Mouse (Mus musculus) olfactory bulb, adult 2 months (tissue): ENCODE measurements around the gene Mrpl33. TPM values are rescaled to one million over a fixed set of nuclear protein-coding genes. Genes with fewer than 3 reads are reported as not detected.
"Not testable (repeated sequence)": the region's sequence is repeated elsewhere in the genome, so short reads cannot be mapped to it uniquely, and the experiment has no call there.

Experiments
- H3K27ac ChIP-seq: fragments of 200-500 bp; 2 replicates; pipeline ENCODE4 v1.5.1; 2012; ENCODE audit warnings: low read depth, low read length; ENCODE audit not compliant: insufficient read depth
- H3K4me1 ChIP-seq: fragments of 200-500 bp; 2 replicates; pipeline ENCODE4 v1.6.1; 2012; ENCODE audit warnings: low read length; ENCODE audit not compliant: control insufficient read depth, insufficient read depth
- H3K4me3 ChIP-seq: fragments of 200-500 bp; 2 replicates; pipeline ENCODE4 v1.5.1; 2012; ENCODE audit warnings: mild to moderate bottlenecking, low read depth, low read length, moderate library complexity; ENCODE audit not compliant: insufficient read depth
- CTCF ChIP-seq: fragments of 200-500 bp; IDR thresholded peaks from 2 replicates; pipeline ENCODE4 v1.5.1; 2012; ENCODE audit warnings: low read depth, mild to moderate bottlenecking, low read length, moderate library complexity; ENCODE audit not compliant: insufficient read depth
- POLR2A ChIP-seq: fragments of 200-500 bp; IDR thresholded peaks from 2 replicates; pipeline ENCODE4 v1.6.1; 2012; ENCODE audit warnings: mild to moderate bottlenecking, low read depth, low read length, moderate library complexity; ENCODE audit not compliant: insufficient read depth
- WGBS: fragments of 180-500 bp; shearing (Covaris S2); methylation state at CpG from one replicate; pipeline ENCODE4 v1.1.7; 2018; 5-methylcytosine and 5-hydroxymethylcytosine counted together
- polyA plus RNA-seq: library from polyadenylated mRNA; stranded (reverse); fragments of >200 nt; gene quantifications from 2 replicates; pipeline ENCODE4 v1.2.4, GENCODE M21; 2012; ENCODE audit warnings: low replicate concordance; ENCODE audit not compliant: missing spikeins, insufficient read depth, insufficient read length

Gene Mrpl33
- polyA plus RNA-seq, 1 experiment: not detected

DNA sequence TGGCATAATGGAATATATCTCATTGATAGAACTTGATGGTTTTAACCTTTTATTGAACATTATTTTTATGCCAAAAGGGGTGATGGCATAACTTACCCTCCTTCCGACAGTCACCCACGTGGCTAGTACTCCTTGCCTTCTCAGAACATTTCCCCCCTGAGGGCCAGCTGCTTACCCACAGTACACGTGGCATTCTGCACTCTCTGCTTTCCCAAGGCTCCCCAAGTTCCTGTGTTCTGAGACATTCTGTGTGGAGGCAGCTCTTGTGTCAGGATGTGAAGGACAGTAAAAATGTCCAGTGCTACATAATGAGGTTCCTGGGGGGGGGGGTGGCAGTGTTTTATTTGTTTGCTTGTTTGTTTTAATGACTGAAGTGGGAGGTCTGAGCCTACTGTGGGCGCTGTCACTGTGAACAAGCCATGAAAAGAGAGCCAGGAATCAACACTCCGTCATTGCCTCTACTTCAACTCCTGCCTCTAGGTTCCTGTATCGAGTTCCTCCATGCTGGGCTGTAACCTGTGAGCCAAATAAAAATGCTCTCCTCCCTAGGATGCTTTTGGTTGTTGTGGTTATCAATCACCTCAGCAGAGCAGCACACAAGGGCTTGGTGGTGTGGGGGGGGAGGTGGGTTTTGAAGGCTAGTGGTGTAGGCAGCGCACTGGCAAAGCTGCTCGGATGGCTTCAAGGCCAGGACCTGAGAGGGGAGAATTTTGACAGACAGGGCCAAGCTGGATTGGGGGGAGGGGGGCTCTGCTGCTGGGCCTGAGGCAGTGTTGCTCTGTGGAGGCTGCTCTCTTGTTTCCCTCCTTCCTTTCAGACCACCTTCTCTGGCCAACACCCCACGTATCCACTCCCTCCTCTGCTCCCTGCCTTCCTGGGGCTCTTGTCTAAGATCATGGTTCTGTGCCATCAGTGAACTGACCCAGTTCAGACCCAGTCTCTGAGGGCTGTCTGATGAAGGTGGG lies 31.1 kb downstream of the Mrpl33 start:
- no peak overlapping the region for H3K4me3 ChIP-seq
- no peak for TF ChIP-seq POLR2A
- TF ChIP-seq CTCF: no peak
- H3K4me1 ChIP-seq: no peaks in the 10 kb centered on the region
- no peak overlapping the region for H3K27ac ChIP-seq
- WGBS: 80% methylated on average over 9 of the region's 9 CpGs

DNA sequence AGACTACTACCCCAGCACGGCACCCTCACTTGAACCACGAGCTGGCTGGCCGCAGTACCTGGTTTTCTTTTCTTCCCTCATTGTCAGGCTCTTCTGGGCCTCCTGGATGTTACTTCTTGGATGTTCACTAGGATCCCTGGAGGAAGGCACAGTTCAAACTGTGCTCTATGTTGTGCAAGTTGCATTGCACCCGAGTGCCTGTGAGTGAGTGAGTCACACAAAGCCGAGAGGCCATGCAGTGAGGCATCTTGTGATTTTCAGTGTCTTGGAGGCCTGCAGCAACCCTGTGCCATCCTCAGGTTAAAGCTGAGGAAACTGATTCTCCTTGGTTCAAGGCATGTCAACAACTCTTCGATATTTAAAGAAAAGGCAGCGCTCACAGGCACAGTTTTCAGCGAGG lies 31.8 kb downstream of the Mrpl33 start:
- no peaks in the 10 kb centered on the region for H3K4me1 ChIP-seq
- 89% methylated on average over 8 of the region's 8 CpGs for WGBS
- no peak overlapping the region for H3K27ac ChIP-seq
- TF ChIP-seq POLR2A: no peak
- TF ChIP-seq CTCF: no peak
- H3K4me3 ChIP-seq: no peak overlapping the region

DNA sequence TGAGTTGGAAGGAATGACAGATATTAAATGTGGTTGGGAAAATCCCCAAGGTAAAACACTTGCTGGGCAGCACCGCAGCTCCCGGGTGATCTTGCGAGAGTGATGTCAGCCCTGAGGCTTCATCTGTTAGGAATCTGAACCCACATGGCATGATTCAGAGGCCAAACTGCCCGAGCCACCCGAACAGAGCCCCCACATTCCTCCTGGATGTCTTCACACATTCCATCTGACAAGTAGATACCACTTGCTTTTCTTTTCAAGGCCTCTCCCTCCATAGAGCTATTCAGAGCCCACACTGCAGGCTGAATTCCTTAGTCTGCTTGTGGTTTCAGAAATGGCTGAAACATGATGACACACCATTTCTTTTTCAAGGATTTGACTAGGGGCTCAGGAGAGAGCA lies 33.3 kb downstream of the Mrpl33 start:
- WGBS: 68% methylated on average over 5 of the region's 5 CpGs

GRCm38 (mm10) chr5:31631169-31631568 lies 34.4 kb downstream of the Mrpl33 start:
- H3K27ac ChIP-seq, H3K4me3 ChIP-seq, H3K4me1 ChIP-seq: not testable (repeated sequence)
- WGBS: 97% methylated on average over 4 of the region's 4 CpGs

More for the DNA sequence above, 33.3 kb downstream of the Mrpl33 start:
- no peak overlapping the region for H3K27ac ChIP-seq
- no peaks in the 10 kb centered on the region for H3K4me1 ChIP-seq
- H3K4me3 ChIP-seq: no peak overlapping the region
- TF ChIP-seq POLR2A: no peak
- no peak for TF ChIP-seq CTCF

- TF ChIP-seq CTCF (no peak), POLR2A (no peak)
- Histone ChIP-seq H3K4me1 (no peaks in the 10 kb centered on the region; the same call in 1 of the 2 replicates), H3K4me3 (no peak overlapping the region), H3K27ac (no peak overlapping the region)
- WGBS: 89% methylated on average over 4 of the region's 4 CpGs
Observed at GRCm38 (mm10) chr5:31634161-31634560, 37.4 kb downstream of the Mrpl33 start.

GRCm38 (mm10) chr5:31634679-31635078 lies 37.9 kb downstream of the Mrpl33 start:
- Histone ChIP-seq H3K4me3 (no peak overlapping the region), H3K27ac (no peak overlapping the region), H3K4me1 (no peaks in the 10 kb centered on the region; the same call in 1 of the 2 replicates)
- TF ChIP-seq CTCF: no peak
- no peak for TF ChIP-seq POLR2A
- WGBS: 79% methylated on average over 5 of the region's 5 CpGs

GRCm38 (mm10) chr5:31636636-31637253 lies 40.0 kb downstream of the Mrpl33 start:
- Histone ChIP-seq H3K27ac (no peak overlapping the region), H3K4me3 (no peak overlapping the region), H3K4me1 (no peaks in the 10 kb centered on the region; the same call in 1 of the 2 replicates)
- WGBS: 65% methylated on average over 9 of the region's 9 CpGs
- TF ChIP-seq CTCF (no peak), POLR2A (no peak)

DNA sequence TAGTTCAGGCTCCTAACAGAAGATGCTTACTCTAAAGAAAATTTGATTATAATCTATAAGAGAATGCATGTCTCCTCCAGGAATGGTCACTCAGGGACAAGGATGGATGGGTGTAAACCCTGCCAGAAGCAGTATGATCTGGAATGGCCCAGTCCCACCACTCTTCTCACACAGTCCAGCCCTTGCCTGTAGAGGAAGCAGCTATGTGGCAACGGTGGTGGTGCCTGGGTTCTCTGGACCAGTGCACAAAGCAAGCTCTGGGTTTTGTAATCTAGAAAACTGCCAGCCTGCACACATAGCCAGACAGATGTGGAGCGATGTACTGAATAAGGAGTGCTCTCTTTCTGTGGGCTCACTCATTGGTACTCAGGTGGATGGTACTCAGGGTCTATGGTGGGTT lies 43.8 kb downstream of the Mrpl33 start:
- TF ChIP-seq POLR2A (no peak), CTCF (no peak)
- no peak overlapping the region for H3K27ac ChIP-seq
- WGBS: 90% methylated on average over 2 of the region's 2 CpGs
- peaks cover 4% of the 10 kb centered on the region; the same call in 1 of the 2 replicates for H3K4me1 ChIP-seq
- no peak overlapping the region for H3K4me3 ChIP-seq

DNA sequence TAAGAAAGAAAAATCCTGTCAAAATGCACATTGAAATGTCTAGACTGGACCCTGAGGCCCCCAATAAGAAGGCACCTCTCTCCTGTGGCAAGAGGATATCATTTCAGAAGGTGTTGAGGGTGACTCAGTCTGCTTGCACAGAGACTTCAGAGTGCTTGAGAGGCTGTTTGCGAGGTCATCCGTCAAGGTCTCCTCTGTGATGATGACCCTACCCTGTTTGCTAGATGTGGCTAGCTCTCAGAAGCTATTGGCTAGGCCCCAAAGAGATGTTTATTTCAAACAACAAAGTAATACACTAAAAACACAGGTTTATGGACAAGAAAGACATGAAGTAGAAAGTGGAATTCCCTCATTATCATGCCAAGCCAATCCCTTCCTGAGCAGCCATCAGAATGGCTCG lies 45.6 kb downstream of the Mrpl33 start:
- TF ChIP-seq CTCF (no peak), POLR2A (no peak)
- H3K27ac ChIP-seq: no peak overlapping the region
- H3K4me3 ChIP-seq: no peak overlapping the region
- 0 out of 2 replicates have a peak, but pooled peaks cover 4% of the 10 kb centered on the region for H3K4me1 ChIP-seq
- WGBS: 94% methylated on average over 3 of the region's 3 CpGs
